9 mouse cellular contexts compared by ENCODE assay signal in the genomic region with DNA sequence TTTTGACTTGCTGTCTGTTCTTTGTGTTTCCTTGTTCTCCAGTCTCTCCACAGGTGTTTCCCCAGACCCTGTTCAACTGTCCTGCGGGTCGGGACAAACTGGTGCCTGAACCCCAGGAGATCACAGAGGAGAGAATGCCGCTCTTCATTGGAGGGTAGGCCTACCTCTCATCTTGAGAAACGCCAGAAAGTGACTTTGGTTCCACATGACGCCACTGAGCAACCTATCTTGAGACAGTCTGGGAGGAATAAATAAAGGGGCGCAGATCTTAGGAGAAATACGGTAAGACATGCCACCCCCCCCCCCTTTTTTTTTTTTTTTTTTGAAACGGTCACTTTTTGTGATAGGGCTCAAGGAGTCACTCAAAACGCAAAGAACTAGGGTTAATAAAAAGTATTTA. TPM values are rescaled to one million over a fixed set of nuclear protein-coding genes. Genes with fewer than 3 reads are reported as not detected.
DNase-seq lines count a peak whose midpoint lies in the region; ATAC-seq lines count a peak whose summit lies in the region.
"Had no signal": no experiment of that assay in that cellular context is flagged by ENCODE, and none has a peak within 500 bp of the region (broad histone marks: within the 10 kb centered on the region; RNA-seq: fewer than 3 reads in every experiment).

No protein-coding gene starts in this region.

- H3K4me2 ChIP-seq in midbrain, embryonic 16.5 days (ENCODE audit: low read length), result peak overlapping the region; percentile 53

- no peaks in the 10 kb centered on the region for H3K9me3 ChIP-seq in forebrain, embryonic 10.5 days
- H3K9me3 ChIP-seq in midbrain, embryonic 16.5 days (replicated peaks; ENCODE audit: control insufficient read depth, low read length, poor library complexity, severe bottlenecking), result no peaks in the 10 kb centered on the region

- DNase-seq in adrenal gland, adult 2 months, result peak; percentile 4
- DNase-seq in adrenal gland, adult 18-20 months (ENCODE audit: low spot score in 2 of 2), result no peak
- DNase-seq in ovary, postnatal 14 days (ENCODE audit: low spot score), result peak; percentile 2
- DNase-seq in ovary, adult 18-20 months (ENCODE audit: low spot score), result no peak
- peak; percentile 33 for DNase-seq in forebrain, embryonic 10.5 days (ENCODE audit: extremely low spot score, low spot score)
- DNase-seq in kidney, postnatal 14 days, result peak; percentile 5
- no peak for DNase-seq in gastrocnemius, postnatal 25 days

- H3K9ac ChIP-seq in midbrain, embryonic 16.5 days (ENCODE audit: low read depth, low read length), result peak overlapping the region; percentile 66

- 0 out of 2 replicates have a peak, but pooled peaks cover 9% of the 10 kb centered on the region for H3K27me3 ChIP-seq in forebrain, embryonic 10.5 days (ENCODE audit: poor library complexity, severe bottlenecking)
- H3K27me3 ChIP-seq in midbrain, embryonic 16.5 days (ENCODE audit: control insufficient read depth, insufficient read depth, low read depth, low read length), result no peaks in the 10 kb centered on the region

- no peaks in the 10 kb centered on the region for H3K36me3 ChIP-seq in forebrain, embryonic 10.5 days (replicated peaks)
- H3K36me3 ChIP-seq in midbrain, embryonic 16.5 days (ENCODE audit: control insufficient read depth, insufficient read depth, low read length), result no peaks in the 10 kb centered on the region

- ATAC-seq in midbrain, embryonic 16.5 days, result peak; percentile 54

- H3K27ac ChIP-seq in forebrain, embryonic 10.5 days, result peak overlapping the region; percentile 85
- peak overlapping the region; percentile 88 for H3K27ac ChIP-seq in midbrain, embryonic 16.5 days (ENCODE audit: low read length)

- peaks cover 9% of the 10 kb centered on the region for H3K4me1 ChIP-seq in forebrain, embryonic 10.5 days
- peaks cover 4% of the 10 kb centered on the region; the same call in 1 of the 2 replicates for H3K4me1 ChIP-seq in midbrain, embryonic 16.5 days (ENCODE audit: control insufficient read depth, insufficient read depth, low read length)

- WGBS in forebrain, embryonic 10.5 days, result 3% methylated on average over 9 of the region's 9 CpGs
- WGBS in midbrain, embryonic 16.5 days, result under 1% methylated on average over 9 of the region's 9 CpGs

- peak overlapping the region; percentile 62 for H3K4me3 ChIP-seq in forebrain, embryonic 10.5 days
- peak overlapping the region; percentile 44 for H3K4me3 ChIP-seq in midbrain, embryonic 16.5 days (ENCODE audit: low read depth, low read length)

RNA-seq across cellular contexts. Expression of gene H2-M10.1, which starts 11.4 kb away (rescaled TPM):
- not detected for total RNA-seq in adrenal gland, adult 2 months (2021)
- polyA plus RNA-seq in adrenal gland, adult 2 months (2012; rRNA removed), result not detected in 2 replicates
- total RNA-seq in adrenal gland, adult 18-20 months (2021), result not detected
- polyA plus RNA-seq in forebrain, embryonic 10.5 days (2016; fragmentation: Nextera tagmentation; extraction: Ambion mirVana), result not detected in 2 replicates
- not detected in 2 replicates for polyA plus RNA-seq in midbrain, embryonic 16.5 days (2015; fragmentation: Nextera tagmentation; extraction: Ambion mirVana)
- total RNA-seq in gastrocnemius, postnatal 25 days (2021), result not detected
- total RNA-seq: left cerebral cortex, adult 8-10 months had no signal

RNA-seq across cellular contexts. Expression of gene H2-M10.2, which starts 28.2 kb away (rescaled TPM):
- not detected for total RNA-seq in adrenal gland, adult 2 months (2021)
- not detected in 2 replicates for polyA plus RNA-seq in adrenal gland, adult 2 months (2012; rRNA removed)
- total RNA-seq in adrenal gland, adult 18-20 months (2021), result not detected
- 0.21 TPM in 1 of 2 replicates, not detected in the other for polyA plus RNA-seq in forebrain, embryonic 10.5 days (2016; fragmentation: Nextera tagmentation; extraction: Ambion mirVana)
- polyA plus RNA-seq in midbrain, embryonic 16.5 days (2015; fragmentation: Nextera tagmentation; extraction: Ambion mirVana), result 0.25 and 0.33 TPM in 2 replicates
- not detected for total RNA-seq in gastrocnemius, postnatal 25 days (2021)
- total RNA-seq: left cerebral cortex, adult 8-10 months had no signal

RNA-seq across cellular contexts. Expression of gene Trim39, which starts 42.5 kb away (rescaled TPM):
- total RNA-seq in adrenal gland, adult 2 months (2021), result 10 to 100 TPM; 16.1 to 18.4 TPM
- 14.1 and 14.7 TPM in 2 replicates for polyA plus RNA-seq in adrenal gland, adult 2 months (2012; rRNA removed)
- 10 to 100 TPM; 21.3 to 21.5 TPM for total RNA-seq in adrenal gland, adult 18-20 months (2021)
- polyA plus RNA-seq in forebrain, embryonic 10.5 days (2016; fragmentation: Nextera tagmentation; extraction: Ambion mirVana), result 20.5 and 23.9 TPM in 2 replicates
- 26.2 and 28.6 TPM in 2 replicates for polyA plus RNA-seq in midbrain, embryonic 16.5 days (2015; fragmentation: Nextera tagmentation; extraction: Ambion mirVana)
- total RNA-seq in gastrocnemius, postnatal 25 days (2021), result 1 to 10 TPM; 5.0 to 5.6 TPM

RNA-seq across cellular contexts. Expression of gene H2-M10.3, which starts 53.7 kb away (rescaled TPM):
- total RNA-seq in adrenal gland, adult 2 months (2021), result not detected
- not detected in 2 replicates for polyA plus RNA-seq in adrenal gland, adult 2 months (2012; rRNA removed)
- total RNA-seq in adrenal gland, adult 18-20 months (2021), result not detected
- not detected in 2 replicates for polyA plus RNA-seq in forebrain, embryonic 10.5 days (2016; fragmentation: Nextera tagmentation; extraction: Ambion mirVana)
- not detected in 2 replicates for polyA plus RNA-seq in midbrain, embryonic 16.5 days (2015; fragmentation: Nextera tagmentation; extraction: Ambion mirVana)
- total RNA-seq in gastrocnemius, postnatal 25 days (2021), result not detected
- total RNA-seq: left cerebral cortex, adult 8-10 months had no signal

RNA-seq across cellular contexts. Expression of gene Rpp21, which starts 56.6 kb away (rescaled TPM):
- 10 to 100 TPM; 43.6 to 60.5 TPM for total RNA-seq in adrenal gland, adult 2 months (2021)
- 89.4 and 106 TPM in 2 replicates for polyA plus RNA-seq in adrenal gland, adult 2 months (2012; rRNA removed)
- 10 to 100 TPM; 38.5 to 39.4 TPM for total RNA-seq in adrenal gland, adult 18-20 months (2021)
- 94.4 and 98.2 TPM in 2 replicates for polyA plus RNA-seq in forebrain, embryonic 10.5 days (2016; fragmentation: Nextera tagmentation; extraction: Ambion mirVana)
- 122 and 135 TPM in 2 replicates for polyA plus RNA-seq in midbrain, embryonic 16.5 days (2015; fragmentation: Nextera tagmentation; extraction: Ambion mirVana)
- total RNA-seq in gastrocnemius, postnatal 25 days (2021), result 10 to 100 TPM; 30.3 to 35.9 TPM

Comparison
In these comparisons a context has a peak if more than half of its experiments do, and no peak if none do; other contexts are left out.
1. DNase-seq: peak in adrenal gland, adult 2 months (single experiment), ovary, postnatal 14 days (single experiment), forebrain, embryonic 10.5 days (single experiment) and kidney, postnatal 14 days (single experiment); none in adrenal gland, adult 18-20 months (0 of 2), ovary, adult 18-20 months (single experiment) and gastrocnemius, postnatal 25 days (single experiment).